Mouse (Mus musculus): Measurements from ENCODE around the gene Cpne9.

The Cpne9 gene

DNA sequence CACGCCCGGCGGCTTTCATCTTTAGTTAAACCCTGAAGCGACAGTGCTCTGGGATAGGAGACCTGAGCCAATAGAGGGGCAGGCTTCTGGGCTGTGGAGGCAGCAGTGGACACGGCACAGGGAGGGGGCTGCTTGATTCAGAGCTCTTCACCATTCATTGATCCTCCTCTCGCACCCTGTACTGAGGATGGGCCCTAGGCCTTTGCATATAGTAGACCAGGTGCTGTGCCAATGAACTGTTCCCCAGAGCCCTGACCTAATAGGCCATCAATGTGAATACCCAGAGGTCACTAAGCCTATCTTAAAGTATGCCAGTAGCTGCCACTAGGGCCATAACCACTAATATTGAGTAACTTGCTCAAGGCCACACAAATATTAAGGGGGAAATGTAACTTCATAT, 431 bp upstream of the Cpne9 start:
- ChIA-PET CTCF (interaction anchor here in 1 of 4 experiments (1.0 to 2.5 kb wide), 2 partner anchors 21 to 73 kb away, joined by 5 to 12 read pairs; no protein-coding TSS in a partner anchor), POLR2A (interaction anchor here in 3 of 4 experiments (0.6 to 7.4 kb wide), 11 partner anchors 13 to 186 kb away, joined by 3 to 64 read pairs (median 7); partner anchors contain the start of genes Brpf1 (in 2 of the 3) and Ogg1 (in 1 of the 3))

- POLR2A ChIA-PET, result interaction anchor here in 3 of 4 experiments (0.5 to 7.4 kb wide), 32 partner anchors 8 to 457 kb away, joined by 3 to 64 read pairs (median 4); partner anchors contain the start of genes Brpf1 (in 2 of the 3), Ogg1 (in 2 of the 3), Camk1 (in 1 of the 3) and Mtmr14 (in 1 of the 3)
- CTCF ChIA-PET, result interaction anchor here in 2 of 4 experiments (0.6 to 2.5 kb wide), 7 partner anchors 19 to 245 kb away, joined by 3 to 12 read pairs (median 3); no protein-coding TSS in a partner anchor
Observed at GRCm38 (mm10) chr6:113282969-113283368, 862 bp downstream of the Cpne9 start.

DNA sequence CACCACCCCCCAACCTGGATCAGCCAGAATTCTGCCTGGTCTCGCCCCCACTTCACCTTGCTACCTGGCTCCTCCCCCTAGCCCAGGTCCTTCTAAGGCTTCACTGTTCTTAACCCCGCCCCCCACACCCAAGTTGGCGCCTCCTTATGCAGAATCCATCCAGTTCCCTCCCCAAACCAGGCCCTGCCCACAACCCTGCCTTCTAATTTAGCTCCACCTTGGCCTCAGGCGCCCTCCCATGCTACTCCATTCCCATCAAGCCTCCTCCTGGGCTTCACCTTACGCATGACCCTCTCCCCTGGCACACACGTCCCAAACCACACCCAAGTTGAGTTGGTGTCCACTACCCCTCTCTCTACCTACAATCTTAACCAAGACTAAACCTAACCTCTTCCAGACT, 1.4 kb downstream of the Cpne9 start:
- ChIA-PET POLR2A (interaction anchor here (0.5 to 7.4 kb wide), 34 partner anchors 9 to 456 kb away, joined by 3 to 64 read pairs (median 4); partner anchors contain the start of genes Brpf1 (in 2 of the 4), Mtmr14 (in 2 of the 4), Ogg1 (in 2 of the 4) and Camk1 (in 1 of the 4)), CTCF (interaction anchor here in 3 of 4 experiments (0.6 to 2.5 kb wide), 8 partner anchors 13 to 839 kb away, joined by 3 to 12 read pairs (median 4); no protein-coding TSS in a partner anchor)

GRCm38 (mm10) chr6:113284931-113285330, 2.8 kb downstream of the Cpne9 start:
- ChIA-PET CTCF (no interaction called here), POLR2A (interaction anchor here in 3 of 4 experiments (1.0 to 7.4 kb wide), 11 partner anchors 9 to 327 kb away, joined by 3 to 64 read pairs (median 6); partner anchors contain the start of genes Brpf1 (in 2 of the 3), Camk1 (in 1 of the 3) and Thumpd3 (in 1 of the 3))

DNA sequence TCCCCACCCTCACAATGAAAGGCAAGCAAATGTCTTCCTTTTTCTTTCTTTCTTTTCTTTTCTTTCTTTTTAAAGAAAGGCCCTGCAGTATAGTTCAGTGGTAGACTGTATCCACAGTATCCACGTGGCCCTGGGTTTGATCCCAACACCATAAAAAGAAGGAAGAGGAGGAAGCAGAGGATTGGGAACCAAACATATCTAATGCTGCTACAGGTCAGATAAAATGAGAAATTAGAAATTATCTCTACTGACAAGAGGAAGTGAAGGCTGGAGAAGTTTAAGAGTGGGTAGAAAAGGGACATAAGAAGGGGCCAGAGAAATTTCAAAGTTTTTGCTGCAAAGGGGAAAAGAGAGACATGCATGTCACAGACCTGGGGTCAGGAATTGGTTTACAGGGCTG, 4.2 kb downstream of the Cpne9 start:
- POLR2A ChIA-PET, result interaction anchor here in 1 of 4 experiments (2.5 to 7.4 kb wide), 3 partner anchors 10 to 20 kb away, joined by 5 to 64 read pairs (median 54); partner anchors contain the start of gene Brpf1
- CTCF ChIA-PET, result no interaction called here

GRCm38 (mm10) chr6:113287236-113287635, 5.1 kb downstream of the Cpne9 start:
- POLR2A ChIA-PET, result interaction anchor here in 2 of 4 experiments (1.5 to 3.0 kb wide), 3 partner anchors 9 to 21 kb away, joined by 3 to 15 read pairs (median 5); partner anchors contain the start of gene Brpf1 (in 1 of the 2)
- CTCF ChIA-PET, result no interaction called here

- ChIA-PET CTCF (interaction anchor here in 2 of 4 experiments (0.7 to 1.5 kb wide), 3 partner anchors 11 to 16 kb away, joined by 6 to 7 read pairs (median 6); no protein-coding TSS in a partner anchor), POLR2A (interaction anchor here in 3 of 4 experiments (0.5 to 3.0 kb wide), 11 partner anchors 9 to 105 kb away, joined by 3 to 15 read pairs (median 4); partner anchors contain the start of gene Brpf1 (in 2 of the 3))
Observed at GRCm38 (mm10) chr6:113289346-113289745, 7.2 kb downstream of the Cpne9 start.

GRCm38 (mm10) chr6:113290346-113290745, 8.2 kb downstream of the Cpne9 start:
- POLR2A ChIA-PET, result interaction anchor here in 2 of 4 experiments (1.5 to 3.0 kb wide), 5 partner anchors 11 to 18 kb away, joined by 4 to 15 read pairs (median 4); partner anchors contain the start of gene Brpf1 (in 2 of the 2)
- CTCF ChIA-PET, result no interaction called here

DNA sequence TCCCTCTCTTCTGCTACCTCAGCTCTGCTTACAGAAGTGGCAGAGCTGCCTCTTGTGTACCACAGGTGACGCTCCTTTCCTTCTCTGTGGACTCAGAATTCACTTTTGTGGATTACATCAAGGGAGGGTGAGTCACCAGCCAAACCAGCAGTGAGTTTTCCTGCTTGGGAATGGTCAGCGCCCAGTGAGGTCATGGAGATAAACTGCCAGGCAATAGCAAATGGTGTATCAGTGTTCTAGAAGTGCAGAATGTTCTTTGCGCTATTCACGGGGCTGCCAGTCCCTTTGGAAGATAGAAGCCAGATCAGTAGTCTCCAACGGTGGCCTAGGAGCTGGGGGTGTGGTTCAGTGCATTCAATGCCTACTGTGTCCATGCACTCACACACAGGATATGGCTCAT, 10.8 kb downstream of the Cpne9 start:
- ChIA-PET POLR2A (interaction anchor here in 2 of 4 experiments (1.2 to 6.3 kb wide), 4 partner anchors 9 to 25 kb away, joined by 3 to 54 read pairs (median 22); partner anchors contain the start of gene Cpne9 (in 2 of the 2)), CTCF (interaction anchor here in 1 of 4 experiments (1.2 kb wide), 1 partner anchor 9 kb away, joined by 4 read pairs; no protein-coding TSS in a partner anchor)

DNA sequence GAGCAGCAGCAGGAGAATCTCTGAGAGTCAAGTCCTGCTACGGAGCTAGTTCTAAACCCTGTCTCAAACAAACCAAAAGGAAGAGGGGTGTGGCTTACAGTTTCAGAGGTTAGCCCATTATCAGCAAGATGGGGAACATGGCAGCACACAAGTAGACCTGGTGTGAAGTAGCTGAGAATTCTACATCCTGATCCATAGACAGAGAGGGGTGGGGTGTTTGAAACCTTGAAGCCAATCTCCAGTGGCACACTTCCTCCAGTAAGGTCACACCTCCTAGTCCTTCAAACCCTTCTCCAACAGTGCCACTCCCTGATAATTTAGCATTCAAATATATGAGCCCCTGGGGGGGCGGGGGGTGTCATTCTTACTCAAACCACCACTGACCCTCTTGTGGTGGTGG, 13.9 kb downstream of the Cpne9 start:
- ChIA-PET POLR2A (interaction anchor here in 2 of 4 experiments (0.8 to 6.3 kb wide), 13 partner anchors 8 to 220 kb away, joined by 3 to 72 read pairs (median 4); partner anchors contain the start of genes Cpne9 (in 2 of the 2), Brpf1 (in 1 of the 2) and Mtmr14 (in 1 of the 2)), CTCF (interaction anchor here in 2 of 4 experiments (0.7 to 1.3 kb wide), 3 partner anchors 10 to 120 kb away, joined by 3 read pairs; no protein-coding TSS in a partner anchor)

DNA sequence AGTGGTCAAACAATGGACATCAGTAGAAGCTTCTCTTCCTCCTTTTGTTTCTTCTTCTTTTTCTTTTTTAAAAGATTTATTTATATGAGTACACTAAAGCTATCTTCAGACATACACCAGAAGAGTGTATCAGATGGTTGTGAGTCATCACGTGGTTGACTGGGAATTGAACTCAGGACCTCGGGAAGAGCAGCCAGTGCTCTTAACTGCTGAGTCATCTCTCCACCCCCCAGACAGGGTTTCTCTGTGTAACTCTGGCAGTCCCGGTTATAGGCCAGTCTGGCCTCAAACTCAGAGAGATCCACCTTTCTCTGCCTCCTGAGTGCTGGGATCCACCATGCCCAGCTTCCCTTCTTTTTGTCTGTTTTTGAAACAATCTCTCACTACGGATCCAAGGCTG, 14.5 kb downstream of the Cpne9 start:
- ChIA-PET POLR2A (interaction anchor here in 2 of 4 experiments (0.8 to 6.3 kb wide), 14 partner anchors 9 to 221 kb away, joined by 3 to 72 read pairs (median 4); partner anchors contain the start of genes Cpne9 (in 2 of the 2), Brpf1 (in 1 of the 2) and Mtmr14 (in 1 of the 2)), CTCF (interaction anchor here in 3 of 4 experiments (0.5 to 1.8 kb wide), 5 partner anchors 10 to 1882 kb away, joined by 3 to 8 read pairs (median 3); no protein-coding TSS in a partner anchor)

DNA sequence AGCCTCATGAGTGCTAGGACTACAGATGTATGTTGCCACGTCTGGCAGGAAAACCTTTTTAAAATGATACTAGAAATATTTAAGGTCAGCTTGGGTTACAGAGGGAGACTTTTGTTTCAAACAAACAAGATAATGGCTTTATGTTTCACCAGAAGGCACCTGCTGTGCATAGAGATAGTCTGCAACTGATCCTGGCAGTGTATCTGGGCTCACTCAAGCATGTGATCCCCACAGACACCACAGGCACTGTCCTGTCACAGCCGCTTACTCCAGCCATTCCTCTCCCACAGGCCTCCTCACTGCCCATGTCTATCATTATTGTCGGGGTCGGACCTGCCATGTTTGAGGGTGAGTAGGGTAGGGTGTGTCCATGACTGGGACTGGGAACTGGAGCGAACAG, 19.2 kb downstream of the Cpne9 start:
- POLR2A ChIA-PET, result interaction anchor here in 2 of 4 experiments (0.9 to 1.5 kb wide), 5 partner anchors 12 to 37 kb away, joined by 3 to 5 read pairs (median 4); no protein-coding TSS in a partner anchor
- CTCF ChIA-PET, result interaction anchor here (0.5 to 2.5 kb wide), 11 partner anchors 13 to 395 kb away, joined by 3 to 12 read pairs (median 4); partner anchors contain the start of genes Cpne9 (in 1 of the 4), Mtmr14 (in 1 of the 4) and Tatdn2 (in 1 of the 4)

DNA sequence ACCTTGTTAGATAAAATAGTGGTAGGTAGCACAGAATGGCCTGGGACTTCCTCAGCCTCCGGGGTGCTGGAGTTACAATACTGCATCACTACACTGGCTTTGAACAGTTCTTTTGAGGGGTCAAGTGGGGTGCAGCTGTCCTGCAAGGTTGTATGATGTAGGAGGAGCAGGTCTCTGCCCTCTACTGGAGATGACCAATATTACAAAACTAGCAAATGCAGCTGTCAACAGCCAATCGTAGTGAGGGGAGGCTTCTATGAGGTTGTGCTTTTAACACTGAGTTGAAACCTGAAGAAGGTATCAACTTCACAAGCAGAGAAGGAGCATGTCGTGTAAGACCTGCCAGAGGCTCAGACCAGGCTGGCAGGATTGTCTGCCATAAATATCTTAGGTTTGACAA, 20.2 kb downstream of the Cpne9 start:
- CTCF ChIA-PET, result interaction anchor here (0.5 to 2.5 kb wide), 22 partner anchors 10 to 264 kb away, joined by 3 to 12 read pairs (median 3); partner anchors contain the start of genes Camk1 (in 1 of the 4), Cpne9 (in 1 of the 4) and Mtmr14 (in 1 of the 4)
- POLR2A ChIA-PET, result interaction anchor here in 2 of 4 experiments (0.6 to 1.5 kb wide), 5 partner anchors 13 to 171 kb away, joined by 3 to 5 read pairs (median 3); no protein-coding TSS in a partner anchor

DNA sequence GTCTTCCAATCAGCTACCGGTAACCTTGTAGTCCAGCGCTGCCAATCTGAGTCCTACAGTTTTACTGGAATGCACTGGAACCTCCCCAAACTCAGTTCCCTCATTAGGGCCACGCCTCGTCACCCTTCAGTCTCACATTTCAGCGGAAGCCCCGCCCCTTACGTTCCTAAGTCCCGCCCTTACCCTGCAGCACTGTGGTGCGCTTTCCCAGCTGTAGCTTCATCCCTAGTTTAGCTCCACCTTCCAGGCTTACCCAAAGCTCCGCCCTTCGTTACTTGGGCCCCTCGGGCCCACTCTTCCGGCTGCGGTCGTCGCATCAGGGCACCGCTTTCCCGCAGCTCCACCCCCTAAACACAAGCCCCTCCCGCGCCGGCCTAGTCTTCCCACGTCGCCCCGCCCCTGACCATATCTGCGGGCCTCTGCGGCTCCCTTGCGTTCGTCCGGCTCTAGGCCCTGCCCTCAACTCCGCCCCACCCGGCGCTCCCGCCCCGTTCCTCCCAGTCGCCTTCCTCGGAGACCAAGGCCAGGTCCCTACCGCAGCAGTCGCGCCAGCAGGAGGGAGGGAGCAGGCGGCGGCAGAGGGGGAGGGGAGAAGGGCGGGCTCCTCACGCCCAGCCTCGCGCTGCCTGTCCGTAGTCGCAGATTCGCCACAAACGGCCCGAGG, 24.3 kb downstream of the Cpne9 start:
- CTCF ChIA-PET, result interaction anchor here in 3 of 4 experiments (0.6 to 1.4 kb wide), 12 partner anchors 9 to 268 kb away, joined by 3 to 8 read pairs (median 3); partner anchors contain the start of gene Thumpd3 (in 1 of the 3)
- POLR2A ChIA-PET, result interaction anchor here (0.6 to 6.2 kb wide), 98 partner anchors 9 to 610 kb away, joined by 3 to 72 read pairs (median 4); partner anchors contain the start of genes Camk1 (in 2 of the 4), Cpne9 (in 2 of the 4), Mtmr14 (in 2 of the 4) and Ogg1 (in 2 of the 4)

DNA sequence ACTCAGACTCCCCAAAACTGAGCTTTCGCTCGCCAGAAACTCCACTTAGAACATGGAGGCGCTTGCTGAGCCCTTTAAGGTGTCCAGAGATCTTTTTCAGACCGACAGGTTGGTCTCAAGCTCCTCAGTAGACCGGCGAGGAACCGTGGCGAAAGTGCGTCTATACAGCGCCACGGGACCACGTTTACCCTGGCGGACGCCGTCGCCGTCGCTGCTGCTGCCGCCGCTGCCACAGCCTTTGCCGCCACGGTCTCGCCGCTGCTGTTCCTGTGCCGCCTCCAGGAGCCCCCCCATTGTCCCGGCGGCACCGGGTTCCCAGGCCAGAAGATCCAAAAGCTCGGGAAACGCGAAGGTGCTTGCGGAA, 24.9 kb downstream of the Cpne9 start, which contains the start of gene Brpf1:
Brpf1 (plus strand) TSS at position 152 of the 364 bp plus-strand sequence.
- POLR2A ChIA-PET, result interaction anchor here (0.8 to 6.2 kb wide), 70 partner anchors 9 to 611 kb away, joined by 3 to 72 read pairs (median 6); partner anchors contain the start of genes Ogg1 (in 3 of the 4), Camk1 (in 2 of the 4), Cpne9 (in 2 of the 4) and Mtmr14 (in 2 of the 4)
- CTCF ChIA-PET, result interaction anchor here in 1 of 4 experiments (0.9 to 1.4 kb wide), 4 partner anchors 10 to 46 kb away, joined by 3 to 8 read pairs (median 4); no protein-coding TSS in a partner anchor

- ChIA-PET CTCF (no interaction called here), POLR2A (interaction anchor here in 3 of 4 experiments (0.7 to 6.2 kb wide), 44 partner anchors 9 to 611 kb away, joined by 3 to 72 read pairs (median 6); partner anchors contain the start of genes Ogg1 (in 3 of the 3), Camk1 (in 1 of the 3), Cpne9 (in 1 of the 3) and Il17rc (in 1 of the 3))
Observed at GRCm38 (mm10) chr6:113307481-113308121, 25.5 kb downstream of the Cpne9 start.

- ChIA-PET POLR2A (interaction anchor here in 3 of 4 experiments (0.6 to 6.2 kb wide), 27 partner anchors 8 to 935 kb away, joined by 3 to 72 read pairs (median 5); partner anchors contain the start of genes Ogg1 (in 3 of the 3), Camk1 (in 1 of the 3), Cpne9 (in 1 of the 3) and Setd5 (in 1 of the 3)), CTCF (interaction anchor here in 1 of 4 experiments (0.7 kb wide), 1 partner anchor 238 kb away, joined by 3 read pairs; no protein-coding TSS in a partner anchor)
Observed at GRCm38 (mm10) chr6:113308141-113308540, 26.0 kb downstream of the Cpne9 start.

All from embryonic stem cell, embryonic (primary cell).